Mouse (Mus musculus) left cerebral cortex, postnatal 4 days (tissue): ENCODE measurements at regions not wholly inside any gene's neighbourhood (a gene's known extent, or its start where the extent isn't known, plus 50 kb on each side); places are given as distances from the start of the nearest gene placed in this dataset.

Source experiments
- DNase-seq: peaks from one replicate; pipeline ENCODE4 v3.0.0-alpha.2; 2022
- intact Hi-C: fragments of 180-260 bp; cut with DNase I; formaldehyde crosslinking; loops from one replicate; pipeline ENCODE4 v1.15.1; 2025

GRCm38 (mm10) chr12:110156441-110156840 lies 122.4 kb upstream of the Dio3 start:
- DNase-seq, result no peak
- intact Hi-C loops, result no loop called here

- no peak for DNase-seq
- intact Hi-C loops, result no loop called here
Observed at GRCm38 (mm10) chr12:110157998-110158747, 120.7 kb upstream of the Dio3 start.

GRCm38 (mm10) chr12:110161306-110161705 lies 117.6 kb upstream of the Dio3 start:
- intact Hi-C loops, result no loop called here
- no peak for DNase-seq

GRCm38 (mm10) chr12:110165462-110165861 lies 113.4 kb upstream of the Dio3 start:
- intact Hi-C loops, result no loop called here
- no peak for DNase-seq

- intact Hi-C loops, result no loop called here
- DNase-seq, result no peak
Observed at GRCm38 (mm10) chr12:110168407-110168806, 110.5 kb upstream of the Dio3 start.

- no peak for DNase-seq
- intact Hi-C loops, result no loop called here
Observed at GRCm38 (mm10) chr12:110169261-110169660, 109.6 kb upstream of the Dio3 start.

- DNase-seq, result no peak
- intact Hi-C loops, result no loop called here
Observed at GRCm38 (mm10) chr12:110170496-110170895, 108.4 kb upstream of the Dio3 start.

GRCm38 (mm10) chr12:110177826-110178225 lies 101.0 kb upstream of the Dio3 start:
- DNase-seq, result no peak

GRCm38 (mm10) chr12:110183473-110183872 lies 95.4 kb upstream of the Dio3 start:
- intact Hi-C loops, result no loop called here

More at GRCm38 (mm10) chr12:110177826-110178225, 101.0 kb upstream of the Dio3 start:
- intact Hi-C loops, result no loop called here

GRCm38 (mm10) chr12:110185399-110185798 lies 93.5 kb upstream of the Dio3 start:
- intact Hi-C loops, result no loop called here
- no peak for DNase-seq

More at GRCm38 (mm10) chr12:110183473-110183872, 95.4 kb upstream of the Dio3 start:
- DNase-seq, result no peak

GRCm38 (mm10) chr12:110186381-110186780 lies 92.5 kb upstream of the Dio3 start:
- no peak for DNase-seq
- intact Hi-C loops, result no loop called here

- intact Hi-C loops, result no loop called here
- no peak for DNase-seq
Observed at GRCm38 (mm10) chr12:110186911-110187245, 92.0 kb upstream of the Dio3 start.

GRCm38 (mm10) chr12:110187246-110188135 lies 91.4 kb upstream of the Dio3 start:
- DNase-seq, result no peak
- intact Hi-C loops, result no loop called here

- intact Hi-C loops, result no loop called here
Observed at GRCm38 (mm10) chr12:110188136-110188631, 90.7 kb upstream of the Dio3 start.

GRCm38 (mm10) chr12:110188641-110189328 lies 90.1 kb upstream of the Dio3 start:
- no peak for DNase-seq

More at GRCm38 (mm10) chr12:110188136-110188631, 90.7 kb upstream of the Dio3 start:
- DNase-seq, result no peak

GRCm38 (mm10) chr12:110189329-110189642 lies 89.6 kb upstream of the Dio3 start:
- intact Hi-C loops, result no loop called here
- DNase-seq, result no peak

More at GRCm38 (mm10) chr12:110188641-110189328, 90.1 kb upstream of the Dio3 start:
- intact Hi-C loops, result no loop called here

GRCm38 (mm10) chr12:110192186-110192585 lies 86.7 kb upstream of the Dio3 start:
- intact Hi-C loops, result no loop called here
- no peak for DNase-seq

GRCm38 (mm10) chr12:110197366-110197765 lies 81.5 kb upstream of the Dio3 start:
- intact Hi-C loops, result no loop called here
- no peak for DNase-seq

- no peak for DNase-seq
- intact Hi-C loops, result no loop called here
Observed at GRCm38 (mm10) chr12:110200471-110200870, 78.4 kb upstream of the Dio3 start.

- intact Hi-C loops, result no loop called here
- no peak for DNase-seq
Observed at GRCm38 (mm10) chr12:110200887-110201286, 78.0 kb upstream of the Dio3 start.
